Mouse (Mus musculus) retina, postnatal 7 days (tissue): ENCODE data around the gene Ppm1n.
A peak's percentile ranks its signal among the peaks of the same experiment; 100 is the strongest.
"Not testable (repeated sequence)": the region's sequence is repeated elsewhere in the genome, so short reads cannot be mapped to it uniquely, and the experiment has no call there.

Experiments used
- DNase-seq: peaks from one replicate; pipeline ENCODE4 v3.0.0-alpha.2; 2012; ENCODE audit warnings: low read depth, low spot score

Gene Ppm1n

GRCm38 (mm10) chr7:19282791-19283405 lies 3.0 kb upstream of the Ppm1n start:
- DNase-seq, result no peak

GRCm38 (mm10) chr7:19282385-19282784 lies 2.5 kb upstream of the Ppm1n start, which contains the start of gene Rtn2:
Rtn2 (plus strand) TSS chr7:19282624.
- DNase-seq, result peak; percentile 84

- DNase-seq, result not testable (repeated sequence)
Observed at GRCm38 (mm10) chr7:19281680-19282304, 1.9 kb upstream of the Ppm1n start.

- DNase-seq, result no peak
Observed at GRCm38 (mm10) chr7:19279052-19279451, 812 bp downstream of the Ppm1n start.

- DNase-seq, result no peak
Observed at GRCm38 (mm10) chr7:19276253-19276652, 3.6 kb downstream of the Ppm1n start.

- DNase-seq, result no peak
Observed at GRCm38 (mm10) chr7:19272173-19272764, 7.6 kb downstream of the Ppm1n start.

GRCm38 (mm10) chr7:19271238-19272172 lies 8.4 kb downstream of the Ppm1n start, which contains the start of gene Vasp:
Vasp (minus strand) TSS chr7:19271817.
- no peak for DNase-seq

- no peak for DNase-seq
Observed at GRCm38 (mm10) chr7:19270509-19271237, 9.2 kb downstream of the Ppm1n start.

GRCm38 (mm10) chr7:19269721-19270441 lies 10.0 kb downstream of the Ppm1n start:
- no peak for DNase-seq

- DNase-seq, result no peak
Observed at GRCm38 (mm10) chr7:19268993-19269681, 10.7 kb downstream of the Ppm1n start.

GRCm38 (mm10) chr7:19267051-19267450 lies 12.8 kb downstream of the Ppm1n start:
- no peak for DNase-seq

- no peak for DNase-seq
Observed at GRCm38 (mm10) chr7:19265928-19266822, 13.7 kb downstream of the Ppm1n start.

GRCm38 (mm10) chr7:19265147-19265546 lies 14.7 kb downstream of the Ppm1n start:
- DNase-seq, result no peak

GRCm38 (mm10) chr7:19258336-19258735 lies 21.5 kb downstream of the Ppm1n start:
- no peak for DNase-seq

- no peak for DNase-seq
Observed at GRCm38 (mm10) chr7:19257390-19258022, 22.4 kb downstream of the Ppm1n start.

GRCm38 (mm10) chr7:19256567-19256966 lies 23.3 kb downstream of the Ppm1n start:
- DNase-seq, result no peak

- DNase-seq, result no peak
Observed at GRCm38 (mm10) chr7:19255395-19255794, 24.5 kb downstream of the Ppm1n start.

- DNase-seq, result no peak
Observed at GRCm38 (mm10) chr7:19253437-19253836, 26.4 kb downstream of the Ppm1n start.
